Mouse (Mus musculus) C2C12 (cell line): ENCODE measurements around the gene Slc30a9. TPM values are rescaled to one million over a fixed set of nuclear protein-coding genes. Genes with fewer than 3 reads are reported as not detected.

ENCODE experiments used
- H3K27me3 ChIP-seq: one replicate; pipeline ENCODE4 v1.6.1; 2011; ENCODE audit not compliant: control insufficient read depth, insufficient read depth, insufficient read length
- H3K36me3 ChIP-seq: one replicate; pipeline ENCODE4 v1.6.1; 2011; ENCODE audit not compliant: control insufficient read depth, insufficient read depth
- H3K4me3 ChIP-seq: one replicate; pipeline ENCODE4 v1.5.1; 2011; ENCODE audit warnings: mild to moderate bottlenecking, control low read depth; ENCODE audit not compliant: poor library complexity, insufficient read depth, severe bottlenecking
- H3K79me2 ChIP-seq: one replicate; pipeline ENCODE4 v1.6.1; 2011; ENCODE audit not compliant: control insufficient read depth, insufficient read depth
- H3K79me3 ChIP-seq: one replicate; pipeline ENCODE4 v1.6.1; 2011; ENCODE audit warnings: low read depth, control low read depth
- H3ac ChIP-seq: one replicate; pipeline ENCODE3; 2011; ENCODE audit warnings: low read depth; ENCODE audit not compliant: control insufficient read depth, insufficient read length
- CEBPB ChIP-seq: IDR thresholded peaks from one replicate; pipeline ENCODE4 v1.6.1; 2011; ENCODE audit warnings: low read depth, mild to moderate bottlenecking, control low read depth, moderate library complexity
- CTCF ChIP-seq: IDR thresholded peaks from one replicate; pipeline ENCODE4 v1.5.1; 2011; ENCODE audit not compliant: control insufficient read depth, insufficient read depth, insufficient read length
- FOSL1 ChIP-seq: IDR thresholded peaks from one replicate; pipeline ENCODE4 v1.8.0; 2011; ENCODE audit warnings: mild to moderate bottlenecking, low read length; ENCODE audit not compliant: poor library complexity, insufficient read depth, severe bottlenecking
- MAX ChIP-seq: IDR thresholded peaks from one replicate; pipeline ENCODE4 v1.6.1; 2011; ENCODE audit warnings: mild to moderate bottlenecking, control low read depth
- MYOD1 ChIP-seq: IDR thresholded peaks from one replicate; pipeline ENCODE4 v1.6.1; 2011; ENCODE audit warnings: low read depth; ENCODE audit not compliant: control insufficient read depth, insufficient read length
- MYOG ChIP-seq: IDR thresholded peaks from one replicate; pipeline ENCODE4 v1.6.1; 2011; ENCODE audit not compliant: control insufficient read depth, insufficient read length; ENCODE audit errors: extremely low read depth
- USF1 ChIP-seq: IDR thresholded peaks from one replicate; pipeline ENCODE4 v1.6.1; 2011; ENCODE audit warnings: low read depth, mild to moderate bottlenecking, control low read depth, moderate library complexity
- polyA plus RNA-seq: library from polyadenylated mRNA; unstranded; fragments of >200 nt; fragmentation: generic; extraction: Trizol; gene quantifications from one replicate; pipeline ENCODE4 v1.2.1, GENCODE M21; 2012; ENCODE audit warnings: missing spikeins

Gene Slc30a9
- polyA plus RNA-seq, 1 experiment, result 11.7 TPM

DNA sequence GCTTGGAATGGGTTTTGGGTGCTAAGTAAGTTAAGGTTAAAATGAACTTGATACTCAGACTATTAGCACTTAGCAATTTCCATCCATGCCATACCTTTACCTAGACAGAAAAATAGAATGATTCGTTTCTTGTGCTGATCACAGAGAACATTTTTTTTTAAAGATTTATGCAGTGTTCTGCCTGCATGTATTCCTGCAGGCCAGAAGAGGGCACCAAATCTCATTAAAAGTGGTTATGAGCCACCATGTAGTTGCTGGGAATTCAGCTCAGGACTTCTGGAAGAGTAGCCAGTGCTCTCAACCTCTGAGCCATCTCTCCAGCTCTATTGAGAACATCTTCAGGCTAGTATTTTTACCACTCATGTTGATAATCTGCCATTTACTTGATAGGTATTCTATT is 40.6 kb upstream of the Slc30a9 start:
- Histone ChIP-seq H3K79me2 (peaks cover 51% of the 10 kb centered on the region), H3ac (no peak overlapping the region), H3K4me3 (no peak overlapping the region), H3K36me3 (peaks cover 48% of the 10 kb centered on the region), H3K27me3 (no peaks in the 10 kb centered on the region), H3K79me3 (peaks cover 33% of the 10 kb centered on the region)
- no peak for TF ChIP-seq CEBPB
- TF ChIP-seq MYOG, result no peak
- TF ChIP-seq FOSL1, result no peak
- no peak for TF ChIP-seq CTCF
- no peak for TF ChIP-seq MAX
- TF ChIP-seq USF1, result no peak

DNA sequence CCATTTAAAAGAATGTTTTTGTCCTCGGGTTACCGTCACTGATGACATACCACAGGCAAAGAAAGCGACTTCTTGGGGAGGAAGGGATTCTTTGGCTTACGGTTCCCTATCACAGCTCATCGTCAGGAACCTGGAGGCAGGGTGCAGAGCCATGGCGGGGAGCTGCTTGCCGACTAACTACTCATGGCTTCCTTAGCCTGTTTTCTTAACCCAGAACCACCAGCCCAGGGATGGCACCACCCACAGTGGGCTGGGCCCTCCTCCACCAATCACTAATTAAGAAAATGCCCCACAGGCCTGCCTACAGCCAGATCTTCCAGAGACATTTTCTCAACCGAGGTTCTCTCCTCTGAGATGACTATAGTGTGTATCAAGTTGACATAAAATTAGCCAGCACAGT is 37.4 kb upstream of the Slc30a9 start:
- TF ChIP-seq CEBPB, result no peak
- no peak for TF ChIP-seq CTCF
- no peak for TF ChIP-seq MAX
- no peak for TF ChIP-seq USF1
- TF ChIP-seq FOSL1, result no peak
- no peak for TF ChIP-seq MYOG
- no peak for TF ChIP-seq MYOD1
- no peaks in the 10 kb centered on the region for H3K27me3 ChIP-seq
- H3K36me3 ChIP-seq, result peaks cover 33% of the 10 kb centered on the region
- no peak overlapping the region for H3K4me3 ChIP-seq
- peaks cover 10% of the 10 kb centered on the region for H3K79me3 ChIP-seq
- no peak overlapping the region for H3ac ChIP-seq
- peaks cover 19% of the 10 kb centered on the region for H3K79me2 ChIP-seq

- Histone ChIP-seq H3K79me2 (peaks cover 53% of the 10 kb centered on the region), H3K27me3 (no peaks in the 10 kb centered on the region), H3K4me3 (no peak overlapping the region), H3ac (no peak overlapping the region), H3K36me3 (peaks cover 49% of the 10 kb centered on the region), H3K79me3 (peaks cover 21% of the 10 kb centered on the region)
- no peak for TF ChIP-seq MYOD1
- TF ChIP-seq FOSL1, result no peak
- no peak for TF ChIP-seq MAX
- TF ChIP-seq USF1, result no peak
- no peak for TF ChIP-seq CTCF
Measured at GRCm38 (mm10) chr5:67279407-67279806, 27.3 kb upstream of the Slc30a9 start.

GRCm38 (mm10) chr5:67279840-67280239 is 26.9 kb upstream of the Slc30a9 start:
- Histone ChIP-seq H3K27me3 (no peaks in the 10 kb centered on the region), H3K4me3 (no peak overlapping the region), H3K36me3 (peaks cover 54% of the 10 kb centered on the region), H3K79me2 (peaks cover 53% of the 10 kb centered on the region), H3K79me3 (peaks cover 21% of the 10 kb centered on the region), H3ac (no peak overlapping the region)
- TF ChIP-seq CTCF (no peak), MYOD1 (no peak), CEBPB (no peak), USF1 (no peak), MAX (no peak), MYOG (no peak), FOSL1 (no peak)

GRCm38 (mm10) chr5:67280400-67280799 is 26.4 kb upstream of the Slc30a9 start:
- Histone ChIP-seq H3K27me3 (no peaks in the 10 kb centered on the region), H3ac (no peak overlapping the region), H3K79me3 (peaks cover 21% of the 10 kb centered on the region), H3K36me3 (peaks cover 59% of the 10 kb centered on the region), H3K4me3 (no peak overlapping the region), H3K79me2 (peaks cover 53% of the 10 kb centered on the region)
- TF ChIP-seq CTCF, result no peak
- no peak for TF ChIP-seq MYOD1
- TF ChIP-seq MYOG, result no peak
- TF ChIP-seq CEBPB, result no peak
- TF ChIP-seq MAX, result no peak
- TF ChIP-seq FOSL1, result no peak
- no peak for TF ChIP-seq USF1

- TF ChIP-seq MAX, result no peak
- Histone ChIP-seq H3K27me3 (no peaks in the 10 kb centered on the region), H3K79me3 (no peaks in the 10 kb centered on the region), H3K4me3 (no peak overlapping the region), H3K36me3 (peaks cover 24% of the 10 kb centered on the region), H3ac (no peak overlapping the region), H3K79me2 (no peaks in the 10 kb centered on the region)
Measured at GRCm38 (mm10) chr5:67295029-67295428, 11.7 kb upstream of the Slc30a9 start.
